Mouse (Mus musculus): ENCODE measurements at regions not wholly inside any gene's neighbourhood (a gene's known extent, or its start where the extent isn't known, plus 50 kb on each side); places are given as distances from the start of the nearest gene placed in this dataset.

- no peak for TF ChIP-seq CTCF (IDR thresholded peaks at IDR 0.05)
- no peak for TF ChIP-seq POLR2A (IDR thresholded peaks at IDR 0.05; ENCODE audit: insufficient read depth, low read depth, low read length)
- no peak for TF ChIP-seq EP300 (IDR thresholded peaks at IDR 0.05; ENCODE audit: insufficient read depth, low read depth, low read length)
- WGBS = 49% methylated on average over 5 of the region's 5 CpGs
These were observed 537.3 kb upstream of the Pbx1 start for GRCm38 (mm10) chr1:168969402-168969801.

GRCm38 (mm10) chr1:168967334-168967733 is 535.3 kb upstream of the Pbx1 start:
- Histone ChIP-seq H3K36me3 (ENCODE audit: control insufficient read depth, insufficient read depth, low read length) (no peaks in the 10 kb centered on the region), H3K27me3 (ENCODE audit: control insufficient read depth, insufficient read depth, low read length) (no peaks in the 10 kb centered on the region), H3K4me1 (ENCODE audit: control insufficient read depth, insufficient read depth, low read length) (no peaks in the 10 kb centered on the region), H3K27ac (no peak overlapping the region), H3K9ac (ENCODE audit: low read depth, low read length) (no peak overlapping the region), H3K79me2 (replicated peaks; ENCODE audit: control insufficient read depth, insufficient read depth, low read length) (no peaks in the 10 kb centered on the region), H3K4me3 (no peak overlapping the region)
- intact Hi-C loops (cut with DNase I) = no loop called here
- WGBS = 85% methylated on average over 2 of the region's 2 CpGs
- no peak for DNase-seq
- TF ChIP-seq POLR2A (IDR thresholded peaks at IDR 0.05; ENCODE audit: insufficient read depth, low read depth, low read length) = no peak
- TF ChIP-seq EP300 (IDR thresholded peaks at IDR 0.05; ENCODE audit: insufficient read depth, low read depth, low read length) = no peak
- TF ChIP-seq CTCF (IDR thresholded peaks at IDR 0.05) = no peak

More at GRCm38 (mm10) chr1:168969402-168969801, 537.3 kb upstream of the Pbx1 start:
- H3K4me1 ChIP-seq (ENCODE audit: control insufficient read depth, insufficient read depth, low read length) = no peaks in the 10 kb centered on the region
- H3K9ac ChIP-seq (ENCODE audit: low read depth, low read length) = no peak overlapping the region
- intact Hi-C loops (cut with DNase I) = no loop called here
- no peak overlapping the region for H3K27ac ChIP-seq
- no peaks in the 10 kb centered on the region for H3K27me3 ChIP-seq (ENCODE audit: control insufficient read depth, insufficient read depth, low read length)
- no peak for DNase-seq
- no peaks in the 10 kb centered on the region for H3K79me2 ChIP-seq (replicated peaks; ENCODE audit: control insufficient read depth, insufficient read depth, low read length)
- H3K4me3 ChIP-seq = no peak overlapping the region
- no peaks in the 10 kb centered on the region for H3K36me3 ChIP-seq (ENCODE audit: control insufficient read depth, insufficient read depth, low read length)

DNA sequence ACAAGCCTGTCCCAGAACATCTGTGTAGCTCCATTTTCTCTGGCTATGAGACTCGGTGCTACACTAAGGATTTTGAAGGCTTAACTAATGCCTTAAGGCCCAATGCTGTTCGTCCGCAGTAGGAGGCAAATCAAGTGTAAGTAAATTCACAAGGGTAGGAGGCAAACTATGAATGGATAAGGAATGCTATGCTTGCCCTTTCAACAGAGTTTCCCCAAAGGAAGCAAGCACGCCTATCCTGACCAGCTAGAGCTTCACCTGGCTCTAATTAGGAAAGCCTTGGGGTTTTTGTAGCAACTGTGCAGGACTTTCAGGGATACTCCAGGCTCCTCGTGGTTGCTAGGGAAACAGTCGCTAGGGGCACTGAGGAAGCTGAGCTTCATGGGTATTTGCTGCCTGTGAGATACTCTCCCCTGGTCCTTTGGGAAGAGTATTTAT is 532.4 kb upstream of the Pbx1 start:
- Histone ChIP-seq H3K4me3 (no peak overlapping the region), H3K27me3 (ENCODE audit: control insufficient read depth, insufficient read depth, low read length) (no peaks in the 10 kb centered on the region), H3K27ac (no peak overlapping the region), H3K4me1 (ENCODE audit: control insufficient read depth, insufficient read depth, low read length) (no peaks in the 10 kb centered on the region), H3K36me3 (ENCODE audit: control insufficient read depth, insufficient read depth, low read length) (no peaks in the 10 kb centered on the region), H3K79me2 (replicated peaks; ENCODE audit: control insufficient read depth, insufficient read depth, low read length) (no peaks in the 10 kb centered on the region), H3K9ac (ENCODE audit: low read depth, low read length) (no peak overlapping the region)
- no peak for DNase-seq
- intact Hi-C loops (cut with DNase I) = no loop called here
- TF ChIP-seq POLR2A (IDR thresholded peaks at IDR 0.05; ENCODE audit: insufficient read depth, low read depth, low read length) = no peak
- no peak for TF ChIP-seq EP300 (IDR thresholded peaks at IDR 0.05; ENCODE audit: insufficient read depth, low read depth, low read length)
- no peak for TF ChIP-seq CTCF (IDR thresholded peaks at IDR 0.05)
- WGBS = 76% methylated on average over 6 of the region's 6 CpGs

GRCm38 (mm10) chr1:168950947-168951346 is 518.9 kb upstream of the Pbx1 start:
- TF ChIP-seq POLR2A (IDR thresholded peaks at IDR 0.05; ENCODE audit: insufficient read depth, low read depth, low read length) (no peak), CTCF (IDR thresholded peaks at IDR 0.05) (no peak), EP300 (IDR thresholded peaks at IDR 0.05; ENCODE audit: insufficient read depth, low read depth, low read length) (no peak)
- intact Hi-C loops (cut with DNase I) = no loop called here
- DNase-seq = no peak

GRCm38 (mm10) chr1:168924100-168924815 is 492.2 kb upstream of the Pbx1 start:
- Histone ChIP-seq H3K27ac (no peak overlapping the region), H3K9ac (ENCODE audit: low read depth, low read length) (no peak overlapping the region), H3K4me1 (ENCODE audit: control insufficient read depth, insufficient read depth, low read length) (no peaks in the 10 kb centered on the region), H3K36me3 (ENCODE audit: control insufficient read depth, insufficient read depth, low read length) (no peaks in the 10 kb centered on the region), H3K4me3 (no peak overlapping the region), H3K27me3 (ENCODE audit: control insufficient read depth, insufficient read depth, low read length) (no peaks in the 10 kb centered on the region), H3K79me2 (replicated peaks; ENCODE audit: control insufficient read depth, insufficient read depth, low read length) (no peaks in the 10 kb centered on the region)
- TF ChIP-seq EP300 (IDR thresholded peaks at IDR 0.05; ENCODE audit: insufficient read depth, low read depth, low read length) (no peak), POLR2A (IDR thresholded peaks at IDR 0.05; ENCODE audit: insufficient read depth, low read depth, low read length) (no peak), CTCF (IDR thresholded peaks at IDR 0.05) (no peak)
- intact Hi-C loops (cut with DNase I) = no loop called here
- 80% methylated on average over 5 of the region's 5 CpGs for WGBS
- no peak for DNase-seq

More at GRCm38 (mm10) chr1:168950947-168951346, 518.9 kb upstream of the Pbx1 start:
- H3K36me3 ChIP-seq (ENCODE audit: control insufficient read depth, insufficient read depth, low read length) = no peaks in the 10 kb centered on the region
- no peak overlapping the region for H3K9ac ChIP-seq (ENCODE audit: low read depth, low read length)
- no peak overlapping the region for H3K27ac ChIP-seq
- H3K27me3 ChIP-seq (ENCODE audit: control insufficient read depth, insufficient read depth, low read length) = no peaks in the 10 kb centered on the region
- no peaks in the 10 kb centered on the region for H3K4me1 ChIP-seq (ENCODE audit: control insufficient read depth, insufficient read depth, low read length)
- H3K79me2 ChIP-seq (replicated peaks; ENCODE audit: control insufficient read depth, insufficient read depth, low read length) = no peaks in the 10 kb centered on the region
- no peak overlapping the region for H3K4me3 ChIP-seq

- intact Hi-C loops (cut with DNase I) = no loop called here
- no peak overlapping the region for H3K9ac ChIP-seq (ENCODE audit: low read depth, low read length)
- no peak overlapping the region for H3K27ac ChIP-seq
- WGBS = 81% methylated on average over 9 of the region's 9 CpGs
- H3K4me1 ChIP-seq (ENCODE audit: control insufficient read depth, insufficient read depth, low read length) = no peaks in the 10 kb centered on the region
- H3K79me2 ChIP-seq (replicated peaks; ENCODE audit: control insufficient read depth, insufficient read depth, low read length) = no peaks in the 10 kb centered on the region
- H3K27me3 ChIP-seq (ENCODE audit: control insufficient read depth, insufficient read depth, low read length) = no peaks in the 10 kb centered on the region
- no peak for DNase-seq
- no peaks in the 10 kb centered on the region for H3K36me3 ChIP-seq (ENCODE audit: control insufficient read depth, insufficient read depth, low read length)
- TF ChIP-seq EP300 (IDR thresholded peaks at IDR 0.05; ENCODE audit: insufficient read depth, low read depth, low read length) = no peak
- no peak for TF ChIP-seq CTCF (IDR thresholded peaks at IDR 0.05)
- TF ChIP-seq POLR2A (IDR thresholded peaks at IDR 0.05; ENCODE audit: insufficient read depth, low read depth, low read length) = no peak
- no peak overlapping the region for H3K4me3 ChIP-seq
These were observed 486.4 kb upstream of the Pbx1 start for GRCm38 (mm10) chr1:168918331-168919076.
